Mouse (Mus musculus): ENCODE measurements at regions not wholly inside any gene's neighbourhood (a gene's known extent, or its start where the extent isn't known, plus 50 kb on each side); places are given as distances from the start of the nearest gene placed in this dataset.
"Not testable (repeated sequence)": the region's sequence is repeated elsewhere in the genome, so short reads cannot be mapped to it uniquely, and the experiment has no call there.

GRCm38 (mm10) chr19:59516957-59517356, 58.8 kb downstream of the Emx2 start:
- no peak for DNase-seq (ENCODE audit: low read depth)

- DNase-seq (ENCODE audit: low read depth): no peak
Measured at GRCm38 (mm10) chr19:59519156-59519555, 61.0 kb downstream of the Emx2 start.

GRCm38 (mm10) chr19:59522176-59522575, 64.0 kb downstream of the Emx2 start:
- DNase-seq (ENCODE audit: low read depth): no peak

GRCm38 (mm10) chr19:59523356-59523755, 65.2 kb downstream of the Emx2 start:
- no peak for DNase-seq (ENCODE audit: low read depth)

GRCm38 (mm10) chr19:59564101-59564500, 105.9 kb downstream of the Emx2 start:
- DNase-seq (ENCODE audit: low read depth): no peak

GRCm38 (mm10) chr19:59568907-59569306, 110.7 kb downstream of the Emx2 start:
- DNase-seq (ENCODE audit: low read depth): no peak

- not testable (repeated sequence) for DNase-seq (ENCODE audit: low read depth)
Measured at GRCm38 (mm10) chr19:59569590-59569989, 111.4 kb downstream of the Emx2 start.

GRCm38 (mm10) chr19:59574346-59574745, 116.2 kb downstream of the Emx2 start:
- no peak for DNase-seq (ENCODE audit: low read depth)

GRCm38 (mm10) chr19:59577886-59578285, 119.7 kb downstream of the Emx2 start:
- no peak for DNase-seq (ENCODE audit: low read depth)

- DNase-seq (ENCODE audit: low read depth): no peak
Measured at GRCm38 (mm10) chr19:59579676-59580075, 121.5 kb downstream of the Emx2 start.

- DNase-seq (ENCODE audit: low read depth): no peak
Measured at GRCm38 (mm10) chr19:59585835-59586234, 127.7 kb downstream of the Emx2 start.

- DNase-seq (ENCODE audit: low read depth): no peak
Measured at GRCm38 (mm10) chr19:59587303-59587702, 129.1 kb downstream of the Emx2 start.

- DNase-seq (ENCODE audit: low read depth): no peak
Measured at GRCm38 (mm10) chr19:59588068-59588522, 129.9 kb downstream of the Emx2 start.

GRCm38 (mm10) chr19:59590021-59590420, 131.8 kb downstream of the Emx2 start:
- DNase-seq (ENCODE audit: low read depth): no peak

- DNase-seq (ENCODE audit: low read depth): no peak
Measured at GRCm38 (mm10) chr19:59592060-59592459, 133.9 kb downstream of the Emx2 start.

- no peak for DNase-seq (ENCODE audit: low read depth)
Measured at GRCm38 (mm10) chr19:59624288-59624795, 166.2 kb downstream of the Emx2 start.

- no peak for DNase-seq (ENCODE audit: low read depth)
Measured at GRCm38 (mm10) chr19:59627681-59628080, 169.5 kb downstream of the Emx2 start.

GRCm38 (mm10) chr19:59628296-59629160, 170.4 kb downstream of the Emx2 start:
- DNase-seq (ENCODE audit: low read depth): no peak

- no peak for DNase-seq (ENCODE audit: low read depth)
Measured at GRCm38 (mm10) chr19:59629161-59629445, 170.9 kb downstream of the Emx2 start.

GRCm38 (mm10) chr19:59630095-59630494, 171.9 kb downstream of the Emx2 start:
- DNase-seq (ENCODE audit: low read depth): no peak

GRCm38 (mm10) chr19:59630706-59631105, 172.5 kb downstream of the Emx2 start:
- DNase-seq (ENCODE audit: low read depth): no peak

- no peak for DNase-seq (ENCODE audit: low read depth)
Measured at GRCm38 (mm10) chr19:59631541-59631940, 173.4 kb downstream of the Emx2 start.

GRCm38 (mm10) chr19:59636271-59636670, 178.1 kb downstream of the Emx2 start:
- no peak for DNase-seq (ENCODE audit: low read depth)

- DNase-seq (ENCODE audit: low read depth): no peak
Measured at GRCm38 (mm10) chr19:59642606-59643005, 184.4 kb downstream of the Emx2 start.
